Mouse (Mus musculus) cerebellum, postnatal 4 days (tissue): Measurements from ENCODE around the gene Mcoln3.

ENCODE experiments used
- DNase-seq, 2 experiments: peaks; one replicate each; pipeline ENCODE4 v3.0.0; 2022; ENCODE audit warnings: low spot score in 2 of 2, mixed read lengths in 1 of 2

Gene Mcoln3

GRCm38 (mm10) chr3:146134834-146135233 is 17.6 kb downstream of the Mcoln3 start:
- no peak for DNase-seq

GRCm38 (mm10) chr3:146135417-146135816 is 18.2 kb downstream of the Mcoln3 start:
- DNase-seq = no peak

GRCm38 (mm10) chr3:146136422-146136821 is 19.2 kb downstream of the Mcoln3 start:
- no peak for DNase-seq

GRCm38 (mm10) chr3:146140276-146140675 is 23.0 kb downstream of the Mcoln3 start:
- DNase-seq = no peak

- no peak for DNase-seq
Observed at GRCm38 (mm10) chr3:146142523-146142922, 25.3 kb downstream of the Mcoln3 start.

- DNase-seq = no peak
Observed at GRCm38 (mm10) chr3:146145501-146145900, 28.3 kb downstream of the Mcoln3 start.

- no peak for DNase-seq
Observed at GRCm38 (mm10) chr3:146146131-146146530, 28.9 kb downstream of the Mcoln3 start.

GRCm38 (mm10) chr3:146149156-146150057 is 32.2 kb downstream of the Mcoln3 start, which contains the start of gene Mcoln2:
Gene Mcoln2, plus strand, starts transcription at chr3:146149833.
- no peak for DNase-seq

- DNase-seq = no peak
Observed at GRCm38 (mm10) chr3:146150058-146150400, 32.8 kb downstream of the Mcoln3 start.

- DNase-seq = no peak
Observed at GRCm38 (mm10) chr3:146150560-146150959, 33.3 kb downstream of the Mcoln3 start.

GRCm38 (mm10) chr3:146151328-146151727 is 34.1 kb downstream of the Mcoln3 start:
- no peak for DNase-seq

GRCm38 (mm10) chr3:146151755-146152154 is 34.5 kb downstream of the Mcoln3 start:
- no peak for DNase-seq

GRCm38 (mm10) chr3:146152348-146152747 is 35.1 kb downstream of the Mcoln3 start:
- no peak for DNase-seq

GRCm38 (mm10) chr3:146152913-146153312 is 35.7 kb downstream of the Mcoln3 start:
- no peak for DNase-seq

- no peak for DNase-seq
Observed at GRCm38 (mm10) chr3:146153862-146154611, 36.8 kb downstream of the Mcoln3 start.

- DNase-seq = no peak
Observed at GRCm38 (mm10) chr3:146155628-146156576, 38.7 kb downstream of the Mcoln3 start.

GRCm38 (mm10) chr3:146156811-146157210 is 39.6 kb downstream of the Mcoln3 start:
- DNase-seq = no peak

GRCm38 (mm10) chr3:146158039-146158438 is 40.8 kb downstream of the Mcoln3 start:
- DNase-seq = no peak

GRCm38 (mm10) chr3:146159360-146159759 is 42.1 kb downstream of the Mcoln3 start:
- DNase-seq = no peak

GRCm38 (mm10) chr3:146162197-146162596 is 44.9 kb downstream of the Mcoln3 start:
- no peak for DNase-seq

- no peak for DNase-seq
Observed at GRCm38 (mm10) chr3:146169356-146169755, 52.1 kb downstream of the Mcoln3 start.

GRCm38 (mm10) chr3:146173030-146173429 is 55.8 kb downstream of the Mcoln3 start:
- DNase-seq = no peak
